Mouse (Mus musculus): ENCODE measurements around the gene Rasip1.
"Not testable (repeated sequence)": the region's sequence is repeated elsewhere in the genome, so short reads cannot be mapped to it uniquely, and the experiment has no call there.

The Rasip1 gene

DNA sequence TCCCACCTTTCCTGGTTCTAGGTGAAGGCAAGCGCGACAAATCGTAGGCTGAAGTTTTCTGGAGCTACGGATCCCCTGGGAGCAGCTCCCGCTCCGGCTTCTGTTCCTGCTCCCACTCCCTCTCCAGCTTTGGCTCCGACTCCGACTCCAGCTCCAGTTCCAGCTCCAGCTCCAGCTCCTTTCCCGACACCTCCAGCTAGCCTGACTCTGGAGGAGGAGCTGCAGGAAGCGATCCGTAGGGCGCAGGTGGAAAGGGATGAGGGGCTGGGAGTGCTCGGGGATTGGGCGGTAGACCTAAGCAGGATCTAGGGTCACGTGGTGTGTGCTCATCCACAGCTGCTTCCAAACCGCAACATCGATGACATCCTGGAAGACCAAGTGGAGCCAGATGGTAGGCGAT is 16.9 kb downstream of the Rasip1 start:
- in situ Hi-C loops (cut with MboI): no loop called here

DNA sequence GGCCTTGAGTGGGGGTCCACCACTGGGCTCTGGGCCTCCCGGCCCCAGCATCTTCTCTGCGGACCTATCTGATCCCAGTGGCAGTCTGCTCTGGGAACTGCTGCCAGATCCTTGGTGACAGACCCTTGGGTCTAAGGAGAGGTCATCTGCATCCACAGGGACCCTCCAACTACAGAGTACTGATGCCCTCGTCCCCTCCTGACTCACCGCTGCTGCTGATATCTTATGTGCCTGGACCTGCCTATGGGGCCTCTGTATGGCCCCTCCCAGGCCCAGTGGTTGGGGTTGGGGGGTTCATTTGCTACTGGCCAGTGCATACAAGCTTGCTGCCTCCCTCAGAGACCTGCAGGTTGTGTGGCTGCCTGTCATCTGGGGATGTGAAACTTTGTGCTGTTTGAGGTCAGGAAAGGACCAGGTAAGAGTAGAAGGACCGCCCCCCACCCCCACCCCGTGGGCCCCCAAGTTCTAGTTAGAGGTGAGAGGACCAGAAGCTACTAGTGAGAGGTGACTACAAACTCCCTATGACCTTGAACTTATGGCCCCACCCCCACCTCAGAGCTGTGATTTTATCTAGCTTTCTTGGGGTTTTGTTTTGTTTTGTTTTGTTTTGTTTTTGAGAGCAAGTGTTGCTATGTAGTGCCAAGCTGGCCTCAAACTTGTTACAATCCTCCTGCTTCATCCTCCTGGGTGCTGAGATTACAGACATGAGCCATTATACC is 17.7 kb downstream of the Rasip1 start:
- in situ Hi-C loops (cut with MboI): no loop called here

DNA sequence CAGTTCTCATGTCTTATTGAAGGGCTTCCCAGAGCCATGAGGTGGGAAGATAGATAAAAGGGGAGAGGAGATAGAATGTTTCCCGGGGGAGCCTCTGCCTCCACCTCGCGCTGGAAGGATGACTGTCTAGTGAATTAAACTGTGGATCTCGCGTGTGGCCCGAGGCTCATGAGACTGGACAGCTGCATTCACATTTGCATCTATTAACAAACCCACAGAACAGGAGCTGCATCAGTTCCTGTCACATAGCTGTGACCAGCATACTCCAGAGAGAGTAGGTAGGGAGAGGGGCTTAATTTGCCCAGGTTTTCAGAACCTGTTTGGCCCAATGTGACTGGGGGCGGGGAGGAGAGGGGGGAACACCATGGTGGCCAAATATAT is 18.3 kb downstream of the Rasip1 start:
- in situ Hi-C loops (cut with MboI): no loop called here

DNA sequence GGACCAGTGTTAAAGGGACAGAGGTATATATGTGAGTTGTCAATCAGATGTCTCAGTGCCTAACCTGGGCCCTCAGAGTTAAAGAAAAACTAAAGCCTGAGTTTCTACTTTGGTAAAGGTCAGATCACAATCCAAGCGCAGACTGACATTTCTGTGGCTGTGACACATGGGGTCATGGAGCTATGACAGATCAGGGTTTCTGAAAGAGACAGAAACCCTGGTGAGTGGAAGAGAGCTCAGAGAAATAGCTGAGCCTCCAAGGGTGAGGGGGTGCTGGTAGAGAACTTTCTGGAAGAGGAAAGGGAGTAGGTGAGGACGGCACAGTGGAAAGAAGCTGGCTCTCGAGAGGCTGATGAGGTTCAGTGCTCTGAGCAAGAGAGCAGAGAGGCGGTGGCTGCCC is 19.4 kb downstream of the Rasip1 start:
- in situ Hi-C loops (cut with MboI): no loop called here

DNA sequence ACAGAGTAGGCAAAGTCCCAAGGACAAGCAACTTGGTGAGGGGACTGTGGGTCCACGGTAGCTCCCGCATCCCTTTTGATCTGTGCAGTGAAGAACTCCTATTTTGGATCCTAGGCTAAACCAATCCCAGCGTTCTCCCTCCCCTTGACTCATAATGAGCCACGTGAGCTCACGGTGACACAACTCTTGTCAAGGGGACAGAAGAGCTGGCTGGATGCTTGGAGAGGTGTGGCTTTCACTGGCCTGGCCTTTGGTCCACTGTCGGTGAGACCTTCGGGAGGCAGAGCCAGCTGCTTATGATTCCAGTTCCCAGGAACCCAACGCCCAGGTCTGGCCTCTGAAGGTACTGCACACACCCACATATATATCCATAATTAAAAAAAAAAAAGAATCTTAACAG is 22.1 kb downstream of the Rasip1 start:
- in situ Hi-C loops (cut with MboI): no loop called here

DNA sequence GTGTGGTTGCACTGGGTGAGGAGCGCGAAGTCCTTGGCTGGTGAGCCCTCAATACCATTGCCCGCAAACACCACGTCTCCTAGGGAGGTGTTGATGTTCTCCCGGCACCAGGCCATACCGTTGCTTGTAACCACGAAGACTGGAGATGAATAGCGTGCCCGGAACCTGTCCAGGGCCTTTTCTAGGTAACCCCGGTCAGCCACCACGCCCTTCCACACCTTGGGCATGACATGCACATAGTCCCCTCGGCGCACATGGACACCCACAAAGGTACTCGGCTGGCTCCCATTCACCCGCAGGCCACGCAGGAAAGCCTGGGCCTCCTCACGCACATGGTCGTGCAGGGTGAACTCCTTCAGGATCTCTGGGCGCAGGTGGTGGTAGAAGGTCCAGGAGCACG is 23.2 kb downstream of the Rasip1 start:
- in situ Hi-C loops (cut with MboI): not testable (repeated sequence)

DNA sequence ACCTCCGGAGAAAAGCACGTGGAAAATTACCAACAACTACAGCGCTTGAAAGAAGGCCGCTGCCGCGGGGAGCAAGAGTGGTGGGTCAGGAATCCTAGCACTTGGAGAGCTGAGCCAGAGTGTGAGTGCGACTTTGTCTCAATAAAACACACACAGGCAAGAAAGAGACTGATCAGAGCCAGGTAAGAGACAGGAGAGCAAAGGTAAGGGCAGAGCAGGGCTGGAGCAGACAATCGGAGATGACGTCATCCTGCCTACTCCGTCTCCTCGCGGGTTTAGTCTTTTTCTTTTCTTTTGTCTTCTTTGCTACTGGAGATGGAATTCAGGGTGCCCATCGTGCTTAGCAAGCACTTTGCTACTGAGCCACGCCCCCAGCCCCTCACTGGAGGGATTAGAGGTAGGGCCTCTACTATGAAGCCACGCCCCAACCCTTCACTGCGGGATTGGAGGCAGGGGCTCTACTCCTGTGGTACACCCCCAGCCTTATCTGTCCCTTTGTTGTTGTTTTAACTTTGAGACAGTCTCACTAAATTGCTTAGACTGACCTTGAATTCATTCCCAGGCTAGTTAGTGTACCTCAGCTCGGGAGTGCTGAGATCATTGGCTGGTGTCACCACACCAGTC is 27.2 kb downstream of the Rasip1 start:
- in situ Hi-C loops (cut with MboI): no loop called here

DNA sequence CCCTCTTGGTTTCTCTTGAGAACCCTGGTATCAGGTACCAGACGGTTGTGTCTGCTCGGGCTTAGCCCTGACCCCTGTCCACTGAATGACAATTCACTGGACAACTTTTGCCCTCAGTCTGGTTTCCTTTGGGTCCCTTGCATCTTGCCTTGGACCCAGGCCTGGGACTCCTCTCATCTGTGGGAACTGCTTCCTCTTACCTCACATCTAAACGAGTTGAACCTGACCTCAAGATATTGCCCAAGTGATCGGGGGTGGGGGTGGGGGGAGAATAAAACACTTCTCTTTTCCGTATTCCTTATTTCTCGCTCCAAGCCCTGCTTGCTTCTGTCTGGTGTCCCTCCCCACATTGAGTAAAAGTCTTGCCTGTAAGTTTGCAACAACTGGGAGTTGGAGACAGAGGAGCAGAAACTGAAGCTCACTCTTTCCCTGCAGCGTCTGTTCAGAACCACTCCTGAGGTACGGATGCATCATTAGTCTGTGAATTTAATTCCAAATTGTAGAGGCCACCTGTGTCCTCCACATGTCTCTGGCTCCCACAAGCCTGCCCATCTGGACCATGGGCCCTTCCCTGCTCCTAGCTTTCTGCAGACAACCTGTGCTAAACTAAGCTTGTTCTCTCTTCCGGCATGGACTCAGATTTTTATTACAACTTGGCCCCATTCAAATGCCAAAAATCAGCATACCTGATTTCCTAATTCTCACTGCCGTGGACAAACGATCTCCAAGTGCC is 33.6 kb downstream of the Rasip1 start:
- in situ Hi-C loops (cut with MboI): no loop called here

DNA sequence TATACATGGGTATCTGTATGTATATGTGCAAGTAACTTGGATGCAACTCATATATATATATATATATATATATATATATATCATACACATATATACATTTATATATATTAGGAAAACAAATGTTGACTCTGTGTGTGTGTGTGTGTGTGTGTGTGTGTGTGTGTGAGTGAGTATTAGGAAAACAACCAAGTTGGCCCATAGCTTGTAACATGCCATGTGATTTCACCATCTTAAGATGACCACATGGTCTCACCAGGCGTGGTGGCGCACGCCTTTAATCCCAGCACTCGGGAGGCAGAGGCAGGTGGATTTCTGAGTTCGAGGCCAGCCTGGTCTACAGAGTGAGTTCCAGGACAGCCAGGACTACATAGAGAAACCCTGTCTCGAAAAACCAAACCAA is 34.4 kb downstream of the Rasip1 start:
- in situ Hi-C loops (cut with MboI): not testable (repeated sequence)

DNA sequence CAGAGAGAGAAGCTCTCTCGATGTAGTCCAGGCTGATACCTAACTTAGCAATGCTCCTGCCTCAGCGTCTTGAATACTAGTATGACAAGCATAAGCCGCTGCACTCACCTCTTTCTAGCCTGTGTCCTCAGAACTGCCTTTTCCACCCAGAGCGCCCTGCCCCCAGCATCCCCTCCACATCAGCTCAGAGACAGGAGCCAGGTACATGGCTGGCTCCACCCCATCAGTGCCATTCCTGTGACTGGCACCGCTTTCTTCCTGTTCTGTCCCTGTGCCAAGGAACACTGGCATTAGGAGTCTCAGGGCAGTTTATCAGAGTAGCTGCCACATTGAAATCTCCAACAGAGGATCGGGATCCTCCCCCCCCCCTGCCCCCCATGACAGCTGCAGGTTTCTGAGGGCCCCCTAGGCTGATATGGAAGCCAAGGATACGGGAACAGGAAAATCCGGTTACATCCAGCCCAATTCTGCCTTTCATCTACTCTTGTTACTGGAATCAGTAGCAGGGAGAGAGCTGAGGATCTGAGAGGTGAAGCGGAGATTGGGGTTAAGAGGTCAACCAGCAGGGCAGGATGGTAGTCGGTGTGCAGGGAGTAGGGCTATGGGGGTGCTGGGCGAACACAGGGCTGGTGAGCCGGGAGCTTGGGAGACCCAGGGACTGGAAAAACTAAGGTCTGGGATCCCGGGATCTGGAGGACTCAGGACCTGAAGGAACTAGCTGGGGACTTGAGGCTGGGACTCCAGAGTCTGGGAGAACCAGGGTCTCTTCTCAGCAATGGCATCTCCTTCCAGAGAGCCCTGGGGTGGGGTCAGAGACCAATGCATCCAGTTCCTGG is 38.2 kb downstream of the Rasip1 start:
- in situ Hi-C loops (cut with MboI): no loop called here

DNA sequence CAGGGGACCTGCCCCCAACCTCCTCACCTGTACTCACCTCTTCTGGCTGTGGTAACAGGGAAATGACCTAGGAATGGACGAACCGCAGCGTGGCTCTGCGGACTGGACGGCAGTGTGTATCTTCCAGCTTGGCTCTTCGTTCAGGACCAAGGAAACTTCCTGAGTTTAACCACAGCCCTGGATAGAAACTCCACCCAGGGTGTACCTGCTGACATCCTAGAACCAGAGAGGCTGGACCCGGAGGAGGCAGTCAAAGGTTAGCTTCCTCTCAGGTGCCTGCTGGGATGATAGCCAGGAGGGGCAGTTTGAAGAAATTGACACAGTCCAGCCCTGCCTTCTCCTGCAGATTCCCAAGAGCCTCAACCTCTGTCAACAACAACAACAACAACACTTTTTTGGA is 38.9 kb downstream of the Rasip1 start, which contains the start of gene Fut2:
Gene Fut2 (minus strand): TSS at position 234 of the 400 bp plus-strand sequence.
- in situ Hi-C loops (cut with MboI): no loop called here

DNA sequence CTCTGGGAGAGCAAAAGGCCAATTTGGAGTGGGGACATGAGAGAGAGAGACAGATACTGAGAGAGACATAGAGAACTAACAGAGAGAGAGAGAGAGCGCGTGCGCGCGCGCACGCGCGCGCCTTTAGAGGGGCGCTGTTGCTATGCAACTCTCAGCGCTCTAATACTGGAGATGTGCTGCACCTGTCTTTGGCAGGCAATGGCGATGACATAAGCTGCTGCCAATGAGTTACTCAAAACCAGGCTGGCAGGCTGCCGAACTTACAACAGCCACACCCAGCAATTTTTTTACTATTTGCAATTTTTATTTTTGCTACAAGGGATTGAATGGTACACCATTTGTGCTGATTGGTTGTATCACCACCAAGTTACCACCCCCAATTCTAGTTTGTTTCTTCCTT is 40.5 kb downstream of the Rasip1 start:
- in situ Hi-C loops (cut with MboI): no loop called here

DNA sequence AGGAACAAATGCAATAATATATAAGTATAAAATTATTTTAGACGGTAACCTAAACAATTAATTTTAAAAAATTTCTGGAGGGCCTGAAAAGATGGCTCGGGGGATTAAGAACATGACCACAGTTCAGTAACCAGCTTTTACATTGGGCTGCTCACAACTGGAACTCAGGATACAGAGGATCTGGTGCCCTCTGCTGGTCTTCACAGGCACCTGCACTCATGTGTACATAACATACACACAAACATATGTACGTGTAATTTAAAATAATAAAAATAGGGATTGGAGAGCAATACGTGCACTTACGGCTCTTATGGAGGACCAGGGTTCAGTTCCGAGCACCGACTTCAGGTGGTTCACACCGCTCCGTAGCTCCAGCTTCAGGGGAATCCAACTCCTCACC is 41.6 kb downstream of the Rasip1 start:
- in situ Hi-C loops (cut with MboI): no loop called here

DNA sequence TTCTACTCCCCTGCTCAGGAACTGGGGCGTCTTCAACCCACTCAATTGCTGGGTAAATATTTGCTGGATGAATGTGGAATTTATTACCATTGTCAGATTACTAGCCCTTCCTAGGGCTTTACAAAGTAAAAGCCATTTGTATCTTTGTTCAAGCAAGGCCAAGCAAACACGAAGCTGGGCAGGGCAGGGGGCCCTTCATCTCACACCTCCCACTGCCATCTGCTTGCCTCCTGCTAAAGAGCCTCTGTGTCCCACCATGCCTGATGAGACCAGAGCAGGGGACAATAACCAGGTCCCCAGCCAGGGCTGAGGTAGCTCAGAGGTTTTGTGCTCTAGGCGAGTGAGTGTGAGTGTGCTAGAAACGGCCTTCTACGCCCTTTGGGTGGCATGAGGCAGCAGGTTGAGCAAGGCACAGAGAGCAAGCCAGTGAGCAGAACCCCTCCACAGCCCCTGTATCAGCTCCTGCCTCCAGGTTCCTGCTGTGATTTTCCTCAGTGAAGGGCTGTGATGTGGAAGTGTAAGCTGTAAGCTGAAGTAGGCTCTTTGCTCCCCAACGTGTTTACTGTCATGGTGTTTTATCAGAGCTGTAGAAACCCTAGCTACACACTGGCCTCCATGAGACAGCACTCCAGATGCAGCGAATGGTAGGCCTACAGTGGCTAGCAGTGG is 50.5 kb downstream of the Rasip1 start:
- in situ Hi-C loops (cut with MboI): no loop called here

DNA sequence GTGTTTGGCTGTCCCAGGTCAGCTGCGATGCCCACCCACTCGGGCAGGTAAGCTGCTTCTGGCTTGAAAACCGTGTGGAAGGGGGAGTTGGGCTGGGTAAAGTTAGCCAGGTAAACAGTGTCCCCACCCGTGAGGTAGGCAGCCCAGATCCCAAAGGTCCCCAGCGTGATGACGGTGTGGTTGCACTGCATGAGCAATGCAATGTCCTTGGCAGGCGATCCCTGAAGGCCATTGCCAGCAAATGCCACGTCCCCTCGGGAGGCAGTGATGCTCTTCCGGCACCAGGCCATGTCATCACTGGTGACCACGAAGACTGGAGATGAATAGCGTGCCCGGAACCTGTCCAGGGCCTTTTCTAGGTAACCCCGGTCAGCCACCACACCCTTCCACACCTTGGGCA is 51.2 kb downstream of the Rasip1 start:
- in situ Hi-C loops (cut with MboI): no loop called here

DNA sequence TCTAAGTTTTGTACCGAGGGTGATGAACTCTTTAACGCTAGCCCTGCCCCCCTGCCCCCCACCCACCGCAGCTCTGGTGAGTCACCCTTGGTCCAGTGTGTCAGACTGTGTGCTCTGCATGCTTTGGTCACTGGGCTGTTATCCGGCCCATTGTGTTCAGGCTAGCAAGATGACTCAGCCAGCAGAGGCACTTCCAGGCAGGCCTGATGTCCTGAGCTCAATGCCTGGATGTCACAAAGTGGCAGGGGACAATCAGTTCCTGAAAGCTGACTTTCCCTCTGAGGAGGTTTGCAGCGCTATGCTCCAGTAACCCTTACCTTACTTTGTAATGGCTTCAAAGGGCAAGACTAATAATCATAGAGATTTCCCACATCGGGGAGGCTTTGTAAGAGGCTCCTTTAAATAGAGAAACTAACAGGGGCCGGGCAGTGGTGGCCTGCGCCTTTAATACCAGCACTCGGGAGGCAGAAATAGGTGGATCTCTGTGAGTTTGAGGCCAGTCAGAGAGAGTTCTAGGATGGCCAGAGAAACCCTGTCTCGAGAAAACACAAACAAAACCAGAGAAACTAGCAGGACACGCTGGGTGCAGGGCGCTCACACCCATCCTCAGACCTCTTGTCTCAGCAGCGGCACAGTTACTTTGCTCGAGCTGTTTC is 52.8 kb downstream of the Rasip1 start:
- in situ Hi-C loops (cut with MboI): no loop called here

DNA sequence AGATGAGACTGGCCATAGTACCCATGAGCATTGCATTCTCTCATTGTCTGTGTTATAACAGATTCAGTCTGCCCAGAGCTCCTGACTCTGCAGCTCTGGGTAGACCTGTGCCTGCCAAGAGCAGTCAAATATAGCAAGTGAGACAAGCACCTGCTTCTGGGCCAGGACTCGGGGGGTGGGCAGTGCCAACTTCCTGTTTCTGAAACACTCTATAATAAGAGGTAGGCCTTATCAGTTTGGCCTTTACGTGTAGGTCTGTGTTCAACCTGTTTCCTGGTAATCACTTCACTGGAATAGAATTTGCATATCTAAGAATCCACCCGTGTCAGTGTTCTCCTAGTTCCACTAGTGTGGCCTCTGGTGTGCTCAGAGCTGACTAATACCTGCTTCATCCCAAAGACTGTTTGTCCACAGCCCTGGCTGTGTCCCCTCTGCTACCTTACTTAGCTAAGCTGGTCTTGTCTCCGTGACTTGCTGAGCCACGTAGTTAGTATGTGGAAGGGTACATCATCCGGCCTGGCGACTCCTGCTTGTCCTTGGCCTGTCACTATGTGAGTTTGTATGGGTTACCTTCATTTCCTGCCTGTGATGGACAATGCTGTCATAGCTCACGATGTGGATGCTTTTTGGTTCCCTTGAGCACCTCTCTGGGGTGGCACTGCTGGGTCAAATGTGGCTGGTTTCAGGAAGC is 53.9 kb downstream of the Rasip1 start:
- in situ Hi-C loops (cut with MboI): no loop called here

DNA sequence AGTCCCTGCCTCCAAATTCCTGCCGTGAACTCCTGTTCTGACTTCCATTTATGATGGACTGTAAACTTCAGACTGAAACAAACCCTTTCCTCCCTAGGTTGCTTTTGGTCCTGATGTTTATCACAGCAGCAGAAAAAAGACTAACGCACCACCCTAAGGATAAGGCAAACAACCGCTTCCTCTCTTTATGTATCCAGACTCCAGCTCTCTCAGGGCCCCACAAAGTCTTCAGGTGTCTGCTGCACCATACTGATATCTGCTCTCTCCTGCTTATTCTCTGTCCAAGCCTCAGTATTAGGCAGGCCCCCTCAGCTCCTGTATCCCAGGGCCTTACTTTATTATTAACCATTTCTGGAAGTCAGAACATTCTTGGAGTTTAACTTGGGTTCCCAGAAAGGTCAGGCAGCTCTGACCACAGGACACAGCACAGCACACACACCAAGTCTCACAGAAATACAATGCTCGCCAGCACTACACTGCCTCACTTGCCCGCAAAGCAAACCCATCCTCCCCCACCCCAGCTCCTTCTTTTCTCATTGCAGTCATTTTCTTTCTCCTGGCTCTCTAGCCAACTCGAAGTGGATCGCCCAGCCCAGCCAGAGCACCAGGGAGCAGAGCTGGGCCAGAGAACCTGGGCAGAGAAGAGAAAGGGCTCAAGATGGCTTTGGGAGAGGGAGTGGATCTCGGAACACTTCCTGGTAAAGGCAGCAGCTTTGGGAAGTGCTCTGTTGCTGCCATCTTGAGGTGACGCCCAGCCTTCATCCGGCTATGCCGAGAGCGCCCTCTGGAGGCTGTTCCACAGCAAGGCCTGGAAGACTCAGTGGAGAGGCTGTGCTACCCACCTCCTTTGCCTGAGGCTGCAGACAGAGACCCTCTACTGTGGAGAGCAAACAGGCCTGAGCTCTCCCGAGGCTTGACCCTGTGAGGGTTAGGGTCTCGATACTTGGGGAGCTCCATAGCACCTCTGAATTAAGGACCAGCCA is 55.1 kb downstream of the Rasip1 start:
- in situ Hi-C loops (cut with MboI): no loop called here

DNA sequence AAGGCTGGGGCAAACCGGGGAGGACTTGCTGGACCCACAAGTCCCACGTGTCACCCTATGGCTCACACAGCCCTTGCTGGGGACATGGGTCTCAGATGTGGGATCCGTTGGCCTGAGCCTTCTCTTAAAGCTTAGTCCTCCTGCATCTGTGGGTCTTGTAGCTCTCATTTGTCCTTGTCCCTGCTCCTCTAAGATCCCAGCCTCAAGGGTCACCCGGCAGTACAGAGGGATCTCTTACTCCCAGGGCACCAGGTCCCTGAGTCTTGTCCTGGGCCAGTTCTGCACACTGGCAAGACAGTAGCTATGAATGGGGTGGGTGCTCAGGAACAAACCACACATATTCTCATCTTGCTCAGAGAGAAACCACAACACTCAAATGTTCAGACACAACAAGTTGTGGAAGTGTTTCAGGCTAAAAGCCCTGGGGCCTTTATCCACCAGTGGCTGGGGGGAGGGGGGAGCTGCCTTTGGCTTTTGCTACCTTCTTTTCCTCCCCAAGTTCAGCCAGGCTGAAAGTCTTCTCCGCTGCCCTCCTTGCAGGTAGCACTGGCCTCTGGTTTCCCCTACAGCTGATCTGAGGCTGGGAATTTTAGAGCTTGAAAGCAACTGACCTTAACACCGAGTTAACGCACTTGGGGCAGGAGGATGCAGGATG is 56.2 kb downstream of the Rasip1 start, which contains the start of gene Ntn5:
Gene Ntn5 (plus strand): TSS at position 627 of the 655 bp plus-strand sequence.
- in situ Hi-C loops (cut with MboI): no loop called here

Data from mature B cell (primary cell).